Mouse (Mus musculus): Measurements from ENCODE around the gene Pnpla8. TPM values are rescaled to one million over a fixed set of nuclear protein-coding genes. Genes with fewer than 3 reads are reported as not detected.

Gene Pnpla8
- 10 to 100 TPM; 42.3 to 44.7 TPM for polyA plus RNA-seq (2017; shearing (Covaris generic))

GRCm38 (mm10) chr12:44221070-44221469 is at the start of gene Pnpla8:
TSS of gene Pnpla8 (plus strand) at chr12:44221370.

GRCm38 (mm10) chr12:44209824-44210752 is 11.1 kb upstream of the Pnpla8 start, which contains the start of gene Dnajb9:
TSS of gene Dnajb9 (minus strand) at chr12:44210326.

GRCm38 (mm10) chr12:44328381-44329315 is 107.5 kb downstream of the Pnpla8 start, which contains the start of gene Nrcam:
TSS of gene Nrcam (plus strand) at chr12:44328885.

Other genes with a start within 250 kb of the Pnpla8 start
- gene Dnajb9, start 11.0 kb upstream of the Pnpla8 start, polyA plus RNA-seq (2017; shearing (Covaris generic)) = 10 to 100 TPM; 11.2 to 12.0 TPM
- under 1 TPM; 0.20 to 0.55 TPM for gene Nrcam, start 107.5 kb downstream of the Pnpla8 start, polyA plus RNA-seq (2017; shearing (Covaris generic))

All from activated CD4-positive, CD25-positive, alpha-beta regulatory T cell (primary cell).